Comparison of ENCODE assay signal across 8 mouse cellular contexts in genomic region chr7:25618865-25619721, GRCm38 (mm10). TPM values are rescaled to one million over a fixed set of nuclear protein-coding genes. Genes with fewer than 3 reads are reported as not detected.
DNase-seq lines count a peak whose midpoint lies in the region; ATAC-seq and TF ChIP-seq lines count a peak whose summit lies in the region.

Gene Dmac2 (plus strand): TSS chr7:25619414.

- no peak for TF ChIP-seq EP300 in MEL (IDR thresholded peaks at IDR 0.05; ENCODE audit: low read depth in 1 of 2, low read length in 2 of 2)

- peak within 1 kb of the TSS; percentile 35 for H3K27ac ChIP-seq in MEL (ENCODE audit: control insufficient read depth, low read depth, low read length)
- peak within 1 kb of the TSS; percentile 41 for H3K27ac ChIP-seq in cerebellum, adult 2 months (ENCODE audit: insufficient read depth, low read length)
- H3K27ac ChIP-seq in forebrain, postnatal 0 days (ENCODE audit: low read depth, low read length), result 0 out of 2 replicates have a peak within 1 kb of the TSS, but pooled peaks have one; percentile 9
- peak within 1 kb of the TSS; percentile 55; the same call in 1 of the 2 replicates for H3K27ac ChIP-seq in lung, embryonic 15.5 days

- no peaks in the 10 kb centered on the region; the same call in 1 of the 2 replicates for H3K79me2 ChIP-seq in MEL (ENCODE audit: control insufficient read depth, insufficient read depth, low read length, poor library complexity)

- no peaks in the 10 kb centered on the region for H3K9me3 ChIP-seq in MEL (replicated peaks; ENCODE audit: insufficient read depth, low read length)
- H3K9me3 ChIP-seq in forebrain, postnatal 0 days (ENCODE audit: low read length), result no peaks in the 10 kb centered on the region
- H3K9me3 ChIP-seq in lung, embryonic 15.5 days, result no peaks in the 10 kb centered on the region

- H3K9ac ChIP-seq in MEL (ENCODE audit: control insufficient read depth, low read depth, low read length, poor library complexity, severe bottlenecking), result peak within 1 kb of the TSS; percentile 77
- peak within 1 kb of the TSS; percentile 48 for H3K9ac ChIP-seq in forebrain, postnatal 0 days
- peak within 1 kb of the TSS; percentile 47 for H3K9ac ChIP-seq in lung, embryonic 15.5 days

- TF ChIP-seq POLR2A in MEL (IDR thresholded peaks at IDR 0.05; ENCODE audit: control insufficient read depth in 1 of 2, insufficient read depth in 1 of 2, low read depth in 1 of 2, low read length in 2 of 2, poor library complexity in 1 of 2), result peak; percentile 52 to 63; a peak in 2 of 4 replicates
- peak; percentile 66; the same call in 1 of the 2 replicates for TF ChIP-seq POLR2A in cerebellum, adult 2 months (IDR thresholded peaks at IDR 0.05; ENCODE audit: borderline replicate concordance, insufficient read depth, low read length)

- peak within 1 kb of the TSS; percentile 57 for H3K4me2 ChIP-seq in forebrain, postnatal 0 days (ENCODE audit: low read depth)
- H3K4me2 ChIP-seq in lung, embryonic 15.5 days, result peak within 1 kb of the TSS; percentile 73

- TF ChIP-seq CTCF in MEL (IDR thresholded peaks at IDR 0.05 in 2 of 3, conservative IDR thresholded peaks at IDR 0.05 in 1 of 3; ENCODE audit: control insufficient read depth in 1 of 3, insufficient read depth in 1 of 3, low read depth in 2 of 3, low read length in 3 of 3, poor library complexity in 1 of 3, severe bottlenecking in 1 of 3), result no peak
- TF ChIP-seq CTCF in cerebellum, adult 2 months (IDR thresholded peaks at IDR 0.05; ENCODE audit: borderline replicate concordance, insufficient read depth, low read depth, low read length), result no peak
- no peak for TF ChIP-seq CTCF in forebrain, postnatal 0 days (IDR thresholded peaks at IDR 0.05; ENCODE audit: low read depth)

- peaks cover 2 to 20% of the 10 kb centered on the region in 2 experiments; a peak in 3 of 4 replicates for H3K4me1 ChIP-seq in MEL (ENCODE audit: control insufficient read depth in 1 of 2, insufficient read depth in 2 of 2, low read length in 2 of 2)
- H3K4me1 ChIP-seq in cerebellum, adult 2 months (ENCODE audit: control insufficient read depth, insufficient read depth, low read length), result peaks cover 3% of the 10 kb centered on the region; the same call in 1 of the 2 replicates
- H3K4me1 ChIP-seq in forebrain, postnatal 0 days (ENCODE audit: insufficient read depth), result no peaks in the 10 kb centered on the region
- H3K4me1 ChIP-seq in lung, embryonic 15.5 days, result peaks cover 4% of the 10 kb centered on the region

- no peak for TF ChIP-seq RAD21 in MEL (IDR thresholded peaks at IDR 0.05; ENCODE audit: low read depth, low read length)

- H3K36me3 ChIP-seq in MEL (ENCODE audit: control insufficient read depth in 1 of 2, insufficient read depth in 2 of 2, low read length in 2 of 2), result peaks cover 0 to 4% of the 10 kb centered on the region in 2 experiments; a peak in 2 of 4 replicates
- peaks cover 17% of the 10 kb centered on the region; the same call in 1 of the 2 replicates for H3K36me3 ChIP-seq in forebrain, postnatal 0 days (ENCODE audit: insufficient read depth)
- H3K36me3 ChIP-seq in lung, embryonic 15.5 days, result peaks cover 4% of the 10 kb centered on the region; the same call in 1 of the 2 replicates

- peak within 1 kb of the TSS; percentile 84 to 96 for H3K4me3 ChIP-seq in MEL (ENCODE audit: control insufficient read depth in 1 of 2, insufficient read depth in 1 of 2, low read depth in 2 of 2, low read length in 2 of 2)
- peak within 1 kb of the TSS; percentile 82 for H3K4me3 ChIP-seq in cerebellum, adult 2 months (replicated peaks; ENCODE audit: insufficient read depth, low read depth, low read length)
- H3K4me3 ChIP-seq in forebrain, postnatal 0 days (ENCODE audit: low read depth, low read length), result peak within 1 kb of the TSS; percentile 57
- H3K4me3 ChIP-seq in lung, embryonic 15.5 days, result peak within 1 kb of the TSS; percentile 63

- 1% methylated on average over 53 of the region's 53 CpGs for WGBS in cerebellum, adult 2 months
- WGBS in forebrain, postnatal 0 days, result 2% methylated on average over 53 of the region's 53 CpGs
- WGBS in lung, embryonic 15.5 days, result under 1% methylated on average over 53 of the region's 53 CpGs

- no peaks in the 10 kb centered on the region for H3K27me3 ChIP-seq in MEL (ENCODE audit: control insufficient read depth in 1 of 2, insufficient read depth in 2 of 2, low read length in 2 of 2)
- H3K27me3 ChIP-seq in cerebellum, adult 2 months (ENCODE audit: control insufficient read depth, insufficient read depth, low read length), result no peaks in the 10 kb centered on the region
- no peaks in the 10 kb centered on the region for H3K27me3 ChIP-seq in forebrain, postnatal 0 days (ENCODE audit: insufficient read depth, low read length)
- H3K27me3 ChIP-seq in lung, embryonic 15.5 days, result no peaks in the 10 kb centered on the region

- DNase-seq in MEL (ENCODE audit: low read depth, low spot score), result peak; percentile 97
- peak; percentile 94 to 96 for DNase-seq in cerebellum, adult 2 months
- peak; percentile 95 for DNase-seq in forebrain, postnatal 0 days
- peak; percentile 93 for DNase-seq in heart, postnatal 4 days
- peak; percentile 93 for DNase-seq in layer of hippocampus, adult 8-10 months (ENCODE audit: low spot score in 2 of 2)
- peak; percentile 90 for DNase-seq in ovary, adult 18-20 months (ENCODE audit: low spot score)
- DNase-seq in thymus, postnatal 0 days (ENCODE audit: low spot score), result peak; percentile 97

- peak; percentile 97 for ATAC-seq in forebrain, postnatal 0 days
- peak; percentile 86 for ATAC-seq in lung, embryonic 15.5 days (ENCODE audit: borderline replicate concordance, extremely low read depth, low FRiP score, low TSS enrichment)

TF ChIP-seq in MEL, 35 proteins besides CTCF, POLR2A, EP300 and RAD21:
- 0 out of 4 replicates have a peak, but pooled peaks of 1 of the 2 experiments have one; percentile 2 for TF ChIP-seq USF2 (IDR thresholded peaks at IDR 0.05; ENCODE audit: borderline replicate concordance in 1 of 2, insufficient read depth in 1 of 2, low read depth in 1 of 2, low read length in 2 of 2)
- peak; percentile 51; the same call in 1 of the 2 replicates for TF ChIP-seq BHLHE40 (IDR thresholded peaks at IDR 0.05; ENCODE audit: borderline replicate concordance, low read depth, low read length)
- TF ChIP-seq USF1 (IDR thresholded peaks at IDR 0.05; ENCODE audit: low read depth, low read length), result peak; percentile 88
- TF ChIP-seq CHD1 (IDR thresholded peaks at IDR 0.05; ENCODE audit: low read depth, low read length), result no peak
- TF ChIP-seq MAZ (IDR thresholded peaks at IDR 0.05; ENCODE audit: low read depth, low read length), result peak; percentile 89
- peak; percentile 96 for TF ChIP-seq MYC (IDR thresholded peaks at IDR 0.05; ENCODE audit: low read depth, low read length)
- TF ChIP-seq MXI1 (IDR thresholded peaks at IDR 0.05; ENCODE audit: low read depth, low read length), result peak; percentile 99
- peak; percentile 99 for TF ChIP-seq MAX (IDR thresholded peaks at IDR 0.05; ENCODE audit: low read length)
- peak; percentile 99 for TF ChIP-seq SIN3A (IDR thresholded peaks at IDR 0.05; ENCODE audit: low read length)
- TF ChIP-seq HCFC1 (IDR thresholded peaks at IDR 0.05; ENCODE audit: low read depth, low read length), result peak; percentile 80
- 0 out of 2 replicates have a peak, but pooled peaks have one; percentile 57 for TF ChIP-seq ELF1 (IDR thresholded peaks at IDR 0.05; ENCODE audit: low read depth, low read length)
- TF ChIP-seq KAT2A (conservative IDR thresholded peaks at IDR 0.05; ENCODE audit: low read depth, low read length), result no peak
- no peak for TF ChIP-seq NELFE (IDR thresholded peaks at IDR 0.05; ENCODE audit: low read depth, low read length)
- peak; percentile 51; the same call in 1 of the 2 replicates for TF ChIP-seq TCF12 (IDR thresholded peaks at IDR 0.05; ENCODE audit: low read depth, low read length)
- 0 out of 2 replicates have a peak, but pooled peaks have one; percentile 37 for TF ChIP-seq NRF1 (IDR thresholded peaks at IDR 0.05; ENCODE audit: insufficient read depth, low read depth, low read length, poor library complexity, severe bottlenecking)
- peak; percentile 19; the same call in 1 of the 2 replicates for TF ChIP-seq TBP (IDR thresholded peaks at IDR 0.05; ENCODE audit: low read depth, low read length)
- no peak for TF ChIP-seq GABPA (IDR thresholded peaks at IDR 0.05; ENCODE audit: low read depth, low read length)
- peak; percentile 51; the same call in 1 of the 2 replicates for TF ChIP-seq GATA1 (IDR thresholded peaks at IDR 0.05; ENCODE audit: low read depth, low read length)

RNA-seq across cellular contexts. Expression of gene Dmac2, which starts in this region (rescaled TPM):
- 12.4 and 14.8 TPM in 2 replicates for total RNA-seq in MEL (2012; rRNA removed)
- 10 to 100 TPM in 1 of 2 experiments, not detected in 1; 32.8 TPM for polyA plus RNA-seq in MEL (2012; ENCODE audit: insufficient read depth in 1 of 2, insufficient read length in 2 of 2, low read depth in 1 of 2, low replicate concordance in 2 of 2, missing spikeins in 1 of 2)
- polyA plus RNA-seq in cerebellum, adult 2 months (2012; rRNA removed), result 109 and 113 TPM in 2 replicates
- 35.8 and 45.8 TPM in 2 replicates for total RNA-seq in forebrain, postnatal 0 days (2014; rRNA removed)
- 35.0 and 40.6 TPM in 2 replicates for polyA plus RNA-seq in forebrain, postnatal 0 days (2015; fragmentation: Nextera tagmentation; extraction: Ambion mirVana)
- 10 to 100 TPM; 46.1 to 49.5 TPM for total RNA-seq in heart, postnatal 4 days (2021)
- 10 to 100 TPM; 49.8 to 61.0 (median 52.2) TPM for total RNA-seq in layer of hippocampus, adult 8-10 months (2022)
- 31.5 and 34.6 TPM in 2 replicates for polyA plus RNA-seq in lung, embryonic 15.5 days (2015; fragmentation: Nextera tagmentation; extraction: Ambion mirVana)
- 36.2 and 40.3 TPM in 2 replicates for polyA plus RNA-seq in thymus, postnatal 0 days (2015; fragmentation: Nextera tagmentation; extraction: Ambion mirVana)

Comparison
In these comparisons a context has a peak if more than half of its experiments do, and no peak if none do; other contexts are left out.
1. Peak in every context shown above with its lines: DNase-seq, ATAC-seq, H3K4me3 ChIP-seq and H3K27ac ChIP-seq.